ENCODE assay signal across 8 mouse cellular contexts in genomic region chr9:100545715-100546593, GRCm38 (mm10). TPM values are rescaled to one million over a fixed set of nuclear protein-coding genes. Genes with fewer than 3 reads are reported as not detected.
DNase-seq lines count a peak whose midpoint lies in the region; ATAC-seq and TF ChIP-seq lines count a peak whose summit lies in the region.

Nck1 (minus strand) TSS chr9:100546134.

- no peaks in the 10 kb centered on the region for H3K27me3 ChIP-seq in hindbrain, postnatal 0 days (ENCODE audit: insufficient read depth, low read length)

- H3K4me2 ChIP-seq in hindbrain, postnatal 0 days (ENCODE audit: low read depth, low read length): peak within 1 kb of the TSS; percentile 76

- peak; percentile 99 for DNase-seq in ZHBTc4 (ENCODE audit: low read depth, low spot score)
- peak; percentile 100 for DNase-seq in gastrocnemius, adult 2 months
- DNase-seq in hindbrain, postnatal 0 days (ENCODE audit: low spot score): peak; percentile 99
- peak; percentile 100 for DNase-seq in left cerebral cortex, adult 2 months (ENCODE audit: extremely low spot score in 1 of 2, low spot score in 2 of 2)
- peak; percentile 99 to 100 for DNase-seq in right cerebral cortex, adult 2 months (ENCODE audit: low spot score in 2 of 2)
- peak; percentile 99 for DNase-seq in urinary bladder, postnatal 14 days (ENCODE audit: low spot score)

- H3K4me3 ChIP-seq in gastrocnemius, adult 2 months: peak within 1 kb of the TSS; percentile 98
- peak within 1 kb of the TSS; percentile 95 for H3K4me3 ChIP-seq in hindbrain, postnatal 0 days (ENCODE audit: low read length)
- peak within 1 kb of the TSS; percentile 75 for H3K4me3 ChIP-seq in left cerebral cortex, adult 2 months

- 1% methylated on average over 88 of the region's 93 CpGs for WGBS in hindbrain, postnatal 0 days

- 0 out of 2 replicates have a peak, but pooled peaks cover 7% of the 10 kb centered on the region for H3K4me1 ChIP-seq in hindbrain, postnatal 0 days (ENCODE audit: insufficient read depth, low read length)

- H3K9me3 ChIP-seq in hindbrain, postnatal 0 days (ENCODE audit: low read length): peaks cover 8% of the 10 kb centered on the region; the same call in 1 of the 2 replicates

- peak within 1 kb of the TSS; percentile 90 for H3K9ac ChIP-seq in hindbrain, postnatal 0 days (replicated peaks; ENCODE audit: low read length)

- intact Hi-C loops in gastrocnemius, adult 2 months (cut with DNase I): loop anchor here (2.0 to 5.0 kb wide), 2 partner anchors 94 to 97 kb away; no protein-coding TSS in a partner anchor
- intact Hi-C loops in left cerebral cortex, adult 2 months (cut with DNase I): loop anchor here (1.0 to 10.0 kb wide), 4 partner anchors 25 to 369 kb away; partner anchors contain the start of gene Slc35g2

- TF ChIP-seq CTCF in gastrocnemius, adult 2 months (IDR thresholded peaks at IDR 0.05): peak; percentile 89
- peak; percentile 62 for TF ChIP-seq CTCF in hindbrain, postnatal 0 days (IDR thresholded peaks at IDR 0.05; ENCODE audit: low read depth)
- TF ChIP-seq CTCF in left cerebral cortex, adult 2 months (IDR thresholded peaks at IDR 0.05): peak; percentile 76

- peak within 1 kb of the TSS; percentile 100 for H3K27ac ChIP-seq in gastrocnemius, adult 2 months
- peak within 1 kb of the TSS; percentile 94 for H3K27ac ChIP-seq in hindbrain, postnatal 0 days
- peak within 1 kb of the TSS; percentile 98 for H3K27ac ChIP-seq in left cerebral cortex, adult 2 months

- H3K36me3 ChIP-seq in hindbrain, postnatal 0 days (ENCODE audit: insufficient read depth, low read length): no peaks in the 10 kb centered on the region

- ATAC-seq in common myeloid progenitor, adult 5-6 weeks (replicated peaks; ENCODE audit: low read depth, poor library complexity, severe bottlenecking): peak; percentile 98
- ATAC-seq in hindbrain, postnatal 0 days: peak; percentile 99
- ATAC-seq in megakaryocyte, adult 5-6 weeks (ENCODE audit: poor library complexity, severe bottlenecking): peak; percentile 89

RNA-seq across cellular contexts. Expression of gene Nck1, which starts in this region (rescaled TPM):
- 22.9 and 39.1 TPM in 2 replicates for total RNA-seq in common myeloid progenitor, adult 5-6 weeks (2017)
- total RNA-seq in gastrocnemius, adult 2 months (2021): 10 to 100 TPM; 26.0 to 37.4 TPM
- total RNA-seq in hindbrain, postnatal 0 days (2014; rRNA removed): 8.7 and 10.6 TPM in 2 replicates
- 38.3 and 42.5 TPM in 2 replicates for polyA plus RNA-seq in hindbrain, postnatal 0 days (2015; fragmentation: Nextera tagmentation; extraction: Ambion mirVana)
- total RNA-seq in left cerebral cortex, adult 2 months (2021): 10 to 100 TPM; 33.1 to 35.6 TPM
- total RNA-seq in megakaryocyte, adult 5-6 weeks (2015): 47.5 and 61.0 TPM in 2 replicates
- total RNA-seq in megakaryocyte, adult 5-6 weeks (2017): 61.3 and 69.6 TPM in 2 replicates

Comparison
In these comparisons a context has a peak if more than half of its experiments do, and no peak if none do; other contexts are left out.
1. Peak in every context shown above with its lines: DNase-seq, ATAC-seq, H3K4me3 ChIP-seq and H3K27ac ChIP-seq.